Mouse (Mus musculus) neural tube, embryonic 14.5 days (tissue): ENCODE results near the gene Rft1. TPM values are rescaled to one million over a fixed set of nuclear protein-coding genes. Genes with fewer than 3 reads are reported as not detected.
A peak's percentile ranks its signal among the peaks of the same experiment; 100 is the strongest.

Experiments
- ATAC-seq: fragments of 200-750 bp; cut with Nextera tagmentation; 2 replicates; pipeline ENCODE4 v1.8.0; 2017; ENCODE audit warnings: low read depth, mild to moderate bottlenecking, moderate TSS enrichment, moderate library complexity
- H3K27ac ChIP-seq: fragments of 300-500 bp; sonication (generic); 2 replicates; pipeline ENCODE4 v1.5.1; 2014; ENCODE audit warnings: low read depth, mild to moderate bottlenecking, control low read depth, low read length, moderate library complexity, mixed read lengths
- H3K27me3 ChIP-seq: fragments of 300-500 bp; sonication (generic); 2 replicates; pipeline ENCODE4 v1.6.1; 2014; ENCODE audit warnings: low read length; ENCODE audit not compliant: control insufficient read depth, insufficient read depth
- H3K36me3 ChIP-seq: fragments of 300-500 bp; sonication (generic); 2 replicates; pipeline ENCODE4 v1.6.1; 2014; ENCODE audit warnings: low read length, mixed read lengths; ENCODE audit not compliant: control insufficient read depth, insufficient read depth
- H3K4me1 ChIP-seq: fragments of 300-500 bp; sonication (generic); 2 replicates; pipeline ENCODE4 v1.6.1; 2014; ENCODE audit warnings: low read length; ENCODE audit not compliant: control insufficient read depth, insufficient read depth
- H3K4me2 ChIP-seq: fragments of 300-500 bp; sonication (generic); 2 replicates; pipeline ENCODE4 v1.6.1; 2014; ENCODE audit warnings: mild to moderate bottlenecking, low read depth, low read length, control low read depth
- H3K4me3 ChIP-seq: fragments of 300-500 bp; sonication (generic); 2 replicates; pipeline ENCODE4 v1.5.1; 2014; ENCODE audit warnings: low read depth, low read length, control low read depth, mixed read lengths
- H3K9ac ChIP-seq: fragments of 300-500 bp; sonication (generic); replicated peaks from 2 replicates; pipeline ENCODE4 v1.6.1; 2014; ENCODE audit warnings: low read depth, mild to moderate bottlenecking, control low read depth, low read length, mixed read lengths
- H3K9me3 ChIP-seq: fragments of 300-500 bp; sonication (generic); 2 replicates; pipeline ENCODE4 v1.6.1; 2016; ENCODE audit warnings: low read length; ENCODE audit not compliant: control insufficient read depth
- WGBS: fragments of 180-500 bp; shearing (Covaris S2); extraction: QIAGEN DNeasy Blood & Tissue Kit; methylation state at CpG from one replicate; pipeline ENCODE4 v1.1.7; 2014; 5-methylcytosine and 5-hydroxymethylcytosine counted together
- polyA plus RNA-seq: library from polyadenylated mRNA; unstranded; fragments of >200 nt; fragmentation: Nextera tagmentation; extraction: Ambion mirVana; gene quantifications from 2 replicates; pipeline ENCODE4 v1.2.1, GENCODE M21; 2014

The Rft1 gene
- polyA plus RNA-seq, 1 experiment from 2014 or later: 7.6 TPM

DNA sequence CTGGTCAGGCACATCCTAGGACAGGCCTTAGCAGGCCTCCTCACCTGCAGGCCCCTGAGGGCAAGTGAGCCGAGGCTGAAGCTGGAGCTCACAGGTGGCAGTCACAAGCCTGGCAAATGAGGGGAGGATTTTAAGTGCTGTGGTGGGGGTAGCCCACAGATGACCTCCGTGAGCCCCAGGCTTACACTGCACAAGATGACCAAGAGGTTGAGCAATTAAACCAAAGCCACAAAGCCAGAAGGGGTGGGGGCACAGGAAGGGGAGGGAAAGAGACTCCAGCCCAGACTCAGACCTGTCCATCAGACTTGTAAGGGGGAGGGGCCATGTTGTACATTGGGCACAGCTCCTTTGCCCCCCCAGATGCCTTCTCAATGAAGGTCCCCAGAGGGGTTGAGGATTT lies 37.4 kb upstream of the Rft1 start:
- 69% methylated on average over 2 of the region's 2 CpGs for WGBS
- H3K4me3 ChIP-seq: no peak overlapping the region
- no peak overlapping the region for H3K9ac ChIP-seq
- H3K9me3 ChIP-seq: no peaks in the 10 kb centered on the region
- no peaks in the 10 kb centered on the region for H3K36me3 ChIP-seq
- no peaks in the 10 kb centered on the region for H3K4me1 ChIP-seq
- no peak for ATAC-seq
- no peak overlapping the region for H3K27ac ChIP-seq
- H3K27me3 ChIP-seq: no peaks in the 10 kb centered on the region
- H3K4me2 ChIP-seq: no peak overlapping the region

DNA sequence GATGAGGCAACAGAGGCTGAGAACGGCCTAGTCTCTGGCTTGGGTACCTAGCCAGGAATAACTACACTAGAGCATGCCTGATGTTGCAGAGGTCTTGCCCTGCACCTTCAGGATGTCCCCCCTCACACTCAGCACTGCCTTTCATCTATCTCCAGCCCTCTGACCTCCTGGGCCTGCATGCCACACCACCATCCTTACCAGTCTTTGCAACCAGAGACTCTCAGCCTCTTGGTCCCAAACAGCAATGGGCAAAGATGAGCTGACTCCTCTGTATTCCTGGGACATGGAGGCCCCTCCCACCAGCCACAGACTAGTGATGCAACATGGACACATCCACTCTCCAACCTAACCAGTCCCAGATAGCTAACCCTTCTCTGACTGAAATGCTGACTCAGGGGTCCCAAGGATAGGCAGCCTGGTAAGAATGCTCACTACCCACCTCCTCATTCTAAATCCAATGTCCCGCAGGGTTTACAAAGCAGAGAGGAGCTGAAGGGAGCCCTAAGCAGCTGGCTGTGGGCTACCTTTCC lies 35.3 kb upstream of the Rft1 start:
- no peak overlapping the region for H3K4me3 ChIP-seq
- WGBS: 91% methylated on average over 2 of the region's 2 CpGs

DNA sequence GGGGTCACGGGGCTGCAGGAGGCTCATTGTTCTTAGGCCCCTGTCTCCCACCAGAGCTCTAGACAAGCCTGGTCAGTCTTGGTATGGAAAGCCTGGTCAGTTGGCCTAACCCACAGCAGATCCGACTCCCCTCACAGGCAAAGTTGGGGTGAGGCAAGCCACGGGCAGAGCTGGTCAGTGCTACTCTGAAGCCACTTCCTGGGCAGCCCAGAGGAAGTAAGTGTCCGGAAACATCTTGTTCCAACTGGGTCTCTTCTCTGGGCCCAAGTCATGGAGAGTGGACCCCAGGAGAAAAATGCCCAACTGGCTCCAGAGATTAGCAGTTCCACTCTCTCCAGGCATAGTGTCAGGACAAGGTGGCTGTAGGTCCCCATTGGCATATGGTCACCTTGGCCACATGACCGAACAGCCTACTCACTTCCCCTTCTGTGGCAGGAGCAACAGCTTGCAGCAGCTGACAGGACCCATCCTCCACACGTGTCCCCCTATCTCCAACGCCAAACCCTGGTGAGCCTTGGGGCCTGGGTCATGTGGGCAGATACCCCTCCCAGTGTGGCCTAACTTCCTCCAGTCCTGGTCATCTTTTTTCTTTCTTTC lies 34.1 kb upstream of the Rft1 start:
- H3K4me2 ChIP-seq: no peak overlapping the region
- no peaks in the 10 kb centered on the region for H3K9me3 ChIP-seq
- no peak for ATAC-seq
- WGBS: 85% methylated on average over 7 of the region's 7 CpGs
- H3K27me3 ChIP-seq: no peaks in the 10 kb centered on the region
- H3K36me3 ChIP-seq: no peaks in the 10 kb centered on the region
- no peak overlapping the region for H3K27ac ChIP-seq
- H3K9ac ChIP-seq: no peak overlapping the region
- no peak overlapping the region for H3K4me3 ChIP-seq
- H3K4me1 ChIP-seq: 0 out of 2 replicates have a peak, but pooled peaks cover 2% of the 10 kb centered on the region

More for the DNA sequence above, 35.3 kb upstream of the Rft1 start:
- Histone ChIP-seq H3K27me3 (no peaks in the 10 kb centered on the region), H3K4me2 (no peak overlapping the region), H3K9ac (no peak overlapping the region), H3K27ac (no peak overlapping the region), H3K9me3 (no peaks in the 10 kb centered on the region), H3K36me3 (no peaks in the 10 kb centered on the region), H3K4me1 (no peaks in the 10 kb centered on the region)
- ATAC-seq: no peak

DNA sequence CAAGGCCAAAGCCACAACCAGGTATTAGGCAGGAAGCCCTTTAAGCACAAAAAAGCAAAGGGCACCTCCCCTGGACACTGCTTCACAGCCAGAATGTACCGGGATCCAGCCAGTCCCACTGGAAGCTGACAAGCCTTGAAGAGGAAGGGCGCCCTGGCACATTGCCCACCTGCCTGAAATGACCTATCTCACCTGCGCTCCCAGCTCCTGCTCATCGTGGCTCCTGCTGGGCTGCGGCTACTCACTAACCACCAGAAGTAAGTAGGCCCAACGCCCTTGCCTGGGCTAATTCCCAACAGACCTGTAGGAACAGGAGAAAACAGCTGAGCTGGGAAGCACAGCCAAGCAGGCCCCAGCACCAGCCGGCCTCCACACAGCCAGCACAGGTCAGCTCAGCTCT lies 32.0 kb upstream of the Rft1 start:
- WGBS: 86% methylated on average over 7 of the region's 7 CpGs
- no peak overlapping the region for H3K4me3 ChIP-seq
- no peak overlapping the region for H3K27ac ChIP-seq
- H3K9ac ChIP-seq: no peak overlapping the region
- H3K4me1 ChIP-seq: 0 out of 2 replicates have a peak, but pooled peaks cover 2% of the 10 kb centered on the region
- no peaks in the 10 kb centered on the region for H3K36me3 ChIP-seq
- no peak for ATAC-seq
- no peak overlapping the region for H3K4me2 ChIP-seq
- H3K9me3 ChIP-seq: no peaks in the 10 kb centered on the region
- no peaks in the 10 kb centered on the region for H3K27me3 ChIP-seq

DNA sequence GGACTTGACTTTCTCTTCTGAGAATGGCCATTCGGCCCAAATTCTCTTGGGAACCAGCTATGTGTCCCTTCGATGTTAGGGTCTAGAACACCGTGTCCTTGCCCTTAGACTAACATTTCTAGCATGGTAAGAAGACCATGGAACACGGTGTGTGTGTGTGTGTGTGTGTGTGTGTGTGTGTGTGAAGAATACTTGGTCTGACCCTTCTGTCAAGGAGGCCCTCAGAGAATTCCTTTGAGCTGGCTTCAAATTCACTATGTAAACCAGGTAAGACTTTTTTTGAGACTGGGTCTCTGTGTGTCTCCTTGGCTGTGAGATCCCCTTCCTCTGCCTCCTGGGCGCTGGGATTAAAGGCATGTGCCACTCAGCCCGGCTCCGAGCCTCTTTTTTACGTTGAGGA lies 31.6 kb upstream of the Rft1 start:
- 0 out of 2 replicates have a peak, but pooled peaks cover 2% of the 10 kb centered on the region for H3K4me1 ChIP-seq
- no peaks in the 10 kb centered on the region for H3K9me3 ChIP-seq
- H3K36me3 ChIP-seq: no peaks in the 10 kb centered on the region
- no peak overlapping the region for H3K27ac ChIP-seq
- H3K4me3 ChIP-seq: no peak overlapping the region
- 94% methylated on average over 8 of the region's 8 CpGs for WGBS
- no peak for ATAC-seq
- H3K27me3 ChIP-seq: no peaks in the 10 kb centered on the region
- H3K4me2 ChIP-seq: no peak overlapping the region
- H3K9ac ChIP-seq: no peak overlapping the region

DNA sequence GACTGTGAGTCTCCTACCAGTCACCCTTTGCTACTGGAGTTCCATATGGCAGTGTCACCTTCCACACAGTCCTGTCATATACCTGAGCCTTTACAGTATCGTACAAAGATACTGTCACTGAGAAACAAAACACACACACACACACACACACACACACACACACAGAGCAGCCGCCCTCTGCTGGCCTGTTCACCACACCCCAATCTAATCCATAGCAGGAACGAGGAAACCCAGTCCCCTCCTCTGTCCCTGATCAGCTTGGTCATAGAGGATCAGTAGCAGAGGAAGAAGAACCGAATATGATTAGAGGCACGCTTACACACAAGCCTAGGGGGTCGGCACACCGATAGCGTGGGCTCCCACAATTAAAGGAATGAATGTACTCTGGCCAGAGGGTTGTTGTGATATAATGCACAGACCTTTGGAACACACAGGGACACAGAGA lies 29.9 kb upstream of the Rft1 start:
- peak overlapping the region; percentile 47 for H3K4me3 ChIP-seq

DNA sequence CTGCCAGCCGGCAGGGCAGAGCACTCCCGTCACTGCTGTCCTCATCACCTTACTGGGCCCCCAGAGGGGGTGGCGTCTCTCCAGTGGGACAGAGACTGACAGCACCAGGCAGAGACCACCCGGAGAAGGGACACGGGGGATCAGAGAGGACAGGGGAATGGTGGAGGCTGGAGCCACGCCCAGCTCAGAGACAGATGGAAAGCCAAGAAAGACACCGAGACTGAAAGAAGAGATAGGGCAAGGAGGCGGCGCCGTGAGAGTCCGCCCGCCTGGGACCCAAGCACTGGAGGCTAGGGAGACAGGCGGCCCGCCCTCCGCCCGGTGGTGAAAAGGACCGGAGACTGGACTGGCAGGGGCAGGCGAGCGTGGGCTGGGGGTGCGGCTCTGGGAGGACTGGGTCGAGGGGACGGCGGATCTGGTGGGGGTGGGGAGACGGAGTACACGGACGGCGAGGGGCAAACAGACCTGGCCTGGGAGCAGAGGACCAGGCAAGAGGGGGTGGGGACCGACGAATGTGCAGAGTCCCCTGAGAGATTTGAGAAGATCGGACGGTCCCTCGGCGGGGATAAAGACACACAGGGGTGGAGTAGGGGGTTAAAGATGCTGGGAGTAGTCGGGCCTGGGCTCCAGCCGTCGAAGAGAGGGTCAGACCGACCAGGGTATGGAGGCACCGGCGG lies 28.9 kb upstream of the Rft1 start:
- H3K9me3 ChIP-seq: no peaks in the 10 kb centered on the region
- 0 out of 2 replicates have a peak, but pooled peaks cover 2% of the 10 kb centered on the region for H3K4me1 ChIP-seq
- H3K36me3 ChIP-seq: no peaks in the 10 kb centered on the region
- WGBS: under 1% methylated on average over 39 of the region's 39 CpGs
- no peak overlapping the region for H3K27ac ChIP-seq
- H3K9ac ChIP-seq: peak overlapping the region; percentile 39
- peak; percentile 25; the same call in 1 of the 2 replicates for ATAC-seq
- H3K27me3 ChIP-seq: no peaks in the 10 kb centered on the region
- H3K4me2 ChIP-seq: peak overlapping the region; percentile 57
- peak overlapping the region; percentile 47 for H3K4me3 ChIP-seq

More for the DNA sequence above, 29.9 kb upstream of the Rft1 start:
- Histone ChIP-seq H3K4me2 (peak overlapping the region; percentile 57), H3K36me3 (no peaks in the 10 kb centered on the region), H3K27me3 (no peaks in the 10 kb centered on the region), H3K9ac (0 out of 2 replicates have a peak overlapping the region, but pooled peaks have one; percentile 7), H3K4me1 (0 out of 2 replicates have a peak, but pooled peaks cover 2% of the 10 kb centered on the region), H3K9me3 (no peaks in the 10 kb centered on the region), H3K27ac (no peak overlapping the region)
- no peak for ATAC-seq
- WGBS: 55% methylated on average over 8 of the region's 8 CpGs

DNA sequence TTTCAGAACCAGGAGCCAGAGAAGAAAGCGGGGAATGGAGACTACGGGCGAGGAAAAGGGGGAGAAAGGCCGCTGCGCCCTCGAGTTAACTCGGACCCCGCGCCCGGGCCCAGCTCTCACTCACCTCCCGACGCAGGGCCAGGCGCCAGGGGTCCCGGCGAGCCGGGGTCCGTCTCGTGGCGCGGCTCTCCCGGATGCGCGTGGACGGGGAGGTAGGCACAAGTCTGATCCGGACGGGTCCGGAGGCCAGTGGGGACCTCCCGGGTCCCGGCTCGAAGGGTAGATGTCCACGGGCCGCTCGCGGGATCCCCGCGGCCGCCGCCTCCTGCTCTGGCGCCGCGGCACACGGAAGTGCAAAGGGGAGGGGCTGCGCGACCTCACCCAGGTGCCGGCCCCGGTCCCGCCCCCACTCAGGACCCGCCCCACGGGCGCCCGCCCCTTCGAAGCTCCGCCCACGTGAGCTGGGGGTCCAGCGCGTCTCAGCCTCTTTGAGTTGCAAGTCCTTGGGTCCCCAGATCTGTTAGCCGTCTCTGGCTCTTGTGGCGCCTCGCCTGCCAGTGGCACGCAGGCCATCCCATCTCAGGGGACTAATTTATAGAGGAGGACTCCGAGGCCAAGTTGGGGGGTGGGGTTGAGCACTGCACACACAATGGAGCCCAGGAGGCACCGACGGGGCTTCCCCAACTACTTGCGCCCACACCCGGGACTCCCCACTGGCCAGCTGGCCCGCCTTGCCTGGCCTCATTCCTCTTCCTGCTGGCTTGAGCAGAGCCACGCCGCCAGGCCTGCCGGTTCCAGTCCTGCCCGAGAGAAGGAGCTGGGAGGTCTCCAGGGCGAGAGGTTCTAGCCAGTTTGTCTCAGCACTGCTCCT lies 28.1 kb upstream of the Rft1 start, which contains the start of gene Prkcd:
Gene Prkcd, minus strand, starts transcription at position 355 of the 871 bp plus-strand sequence.
- Histone ChIP-seq H3K27ac (peak within 1 kb of the TSS; percentile 35; the same call in 1 of the 2 replicates), H3K9ac (peak within 1 kb of the TSS; percentile 51), H3K27me3 (no peaks in the 10 kb centered on the region), H3K9me3 (no peaks in the 10 kb centered on the region), H3K4me2 (peak within 1 kb of the TSS; percentile 57), H3K4me3 (peak within 1 kb of the TSS; percentile 47), H3K4me1 (0 out of 2 replicates have a peak, but pooled peaks cover 2% of the 10 kb centered on the region), H3K36me3 (no peaks in the 10 kb centered on the region)
- ATAC-seq: peak; percentile 59
- WGBS: 0% methylated on average over 64 of the region's 71 CpGs
